Mouse (Mus musculus): ENCODE measurements around the gene Slc41a2.
"Not testable (repeated sequence)": the region's sequence is repeated elsewhere in the genome, so short reads cannot be mapped to it uniquely, and the experiment has no call there.

The Slc41a2 gene

GRCm38 (mm10) chr10:83337159-83337951 is at the start of gene Slc41a2:
Gene Slc41a2, minus strand, starts transcription at chr10:83337882.
- DNase-seq (ENCODE audit: low read depth in 2 of 2, low spot score in 2 of 2) = peak in 1 of 2 experiments; percentile 7

GRCm38 (mm10) chr10:83385330-83385910 is 47.7 kb upstream of the Slc41a2 start:
- no peak for DNase-seq (ENCODE audit: low read depth in 2 of 2, low spot score in 2 of 2)

GRCm38 (mm10) chr10:83384456-83385215 is 47.0 kb upstream of the Slc41a2 start:
- no peak for DNase-seq (ENCODE audit: low read depth in 2 of 2, low spot score in 2 of 2)

- no peak for DNase-seq (ENCODE audit: low read depth in 2 of 2, low spot score in 2 of 2)
Measured at GRCm38 (mm10) chr10:83383863-83384262, 46.2 kb upstream of the Slc41a2 start.

GRCm38 (mm10) chr10:83382988-83383387 is 45.3 kb upstream of the Slc41a2 start:
- DNase-seq (ENCODE audit: low read depth in 2 of 2, low spot score in 2 of 2) = no peak

DNA sequence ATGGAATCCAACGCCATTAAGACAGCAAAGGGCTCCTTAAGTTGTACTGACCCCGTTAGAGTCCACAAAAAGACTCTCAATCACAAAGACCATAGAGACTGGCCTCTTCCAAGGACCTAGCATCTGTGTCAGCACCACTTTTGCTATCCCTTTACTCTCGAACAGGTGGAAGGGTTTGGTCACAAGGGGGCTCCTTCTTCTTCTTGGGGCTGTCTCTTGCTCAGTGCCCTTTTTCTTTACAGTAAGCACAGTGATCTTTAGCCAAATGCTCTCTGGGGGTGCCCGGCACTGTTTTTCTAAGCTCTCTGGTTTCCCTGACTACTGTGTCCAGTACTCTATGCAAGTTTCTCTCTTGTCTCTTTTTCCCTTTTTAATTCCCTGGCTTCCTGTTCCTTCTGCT is 44.8 kb upstream of the Slc41a2 start:
- DNase-seq (ENCODE audit: low read depth in 2 of 2, low spot score in 2 of 2) = no peak

DNA sequence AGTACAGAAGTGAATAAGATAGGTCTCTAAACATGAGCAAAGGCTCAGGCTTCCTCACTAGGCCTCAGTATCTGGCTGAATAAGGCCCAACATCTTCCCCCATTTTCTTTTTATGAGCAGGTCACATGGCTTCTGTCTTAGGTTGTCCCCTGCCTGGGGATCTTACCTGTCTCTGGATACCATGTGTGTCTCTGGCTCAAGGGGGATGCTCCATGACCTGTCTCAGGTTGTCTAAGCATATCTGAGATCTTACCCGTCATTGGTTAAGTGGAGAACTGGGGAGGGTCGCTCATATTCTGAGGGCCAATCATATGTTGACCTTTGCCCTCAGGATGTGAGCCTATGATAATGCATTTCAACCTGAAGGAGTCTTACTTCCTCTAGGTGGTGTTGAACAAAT is 42.8 kb upstream of the Slc41a2 start:
- DNase-seq (ENCODE audit: low read depth in 2 of 2, low spot score in 2 of 2) = no peak

- no peak for DNase-seq (ENCODE audit: low read depth in 2 of 2, low spot score in 2 of 2)
Measured at GRCm38 (mm10) chr10:83378083-83378833, 40.6 kb upstream of the Slc41a2 start.

- DNase-seq (ENCODE audit: low read depth in 2 of 2, low spot score in 2 of 2) = no peak
Measured at GRCm38 (mm10) chr10:83376911-83377682, 39.4 kb upstream of the Slc41a2 start.

GRCm38 (mm10) chr10:83375458-83375857 is 37.8 kb upstream of the Slc41a2 start:
- not testable (repeated sequence) for DNase-seq (ENCODE audit: low read depth in 2 of 2, low spot score in 2 of 2)

DNA sequence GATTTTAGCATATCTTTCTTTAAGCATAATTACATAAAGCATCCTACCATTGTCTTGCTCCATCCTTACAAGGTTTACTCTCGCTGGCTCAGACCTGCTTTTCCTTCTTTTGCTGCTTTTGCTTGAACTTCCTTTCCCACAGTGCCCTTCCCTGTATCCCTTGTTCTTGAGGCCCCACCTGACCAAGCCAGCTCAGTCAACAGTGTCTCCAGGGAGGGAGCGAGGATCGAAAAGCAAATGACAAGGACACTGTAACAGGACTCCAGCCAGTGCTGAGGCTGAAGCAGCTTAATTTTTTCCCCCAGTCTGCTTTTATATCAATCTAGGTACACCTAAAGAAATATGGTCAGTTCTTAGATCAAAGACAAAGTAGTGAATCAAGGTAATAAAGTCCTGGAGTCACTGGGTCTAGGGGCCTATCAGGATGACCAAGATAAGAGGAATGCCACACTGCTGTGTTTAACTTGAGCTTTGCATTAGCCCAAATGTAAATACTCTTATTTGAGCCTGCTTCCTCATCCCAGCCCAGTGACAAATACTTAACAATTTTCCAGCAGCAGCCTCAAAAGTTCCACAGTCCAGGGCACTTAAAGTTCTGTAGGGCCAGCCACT is 36.5 kb upstream of the Slc41a2 start:
- no peak for DNase-seq (ENCODE audit: low read depth in 2 of 2, low spot score in 2 of 2)

GRCm38 (mm10) chr10:83368918-83369317 is 31.2 kb upstream of the Slc41a2 start:
- DNase-seq (ENCODE audit: low read depth in 2 of 2, low spot score in 2 of 2) = no peak

- no peak for DNase-seq (ENCODE audit: low read depth in 2 of 2, low spot score in 2 of 2)
Measured at GRCm38 (mm10) chr10:83363451-83363850, 25.8 kb upstream of the Slc41a2 start.

- DNase-seq (ENCODE audit: low read depth in 2 of 2, low spot score in 2 of 2) = peak in 1 of 2 experiments; percentile 29
Measured at GRCm38 (mm10) chr10:83361643-83362382, 24.1 kb upstream of the Slc41a2 start.

DNA sequence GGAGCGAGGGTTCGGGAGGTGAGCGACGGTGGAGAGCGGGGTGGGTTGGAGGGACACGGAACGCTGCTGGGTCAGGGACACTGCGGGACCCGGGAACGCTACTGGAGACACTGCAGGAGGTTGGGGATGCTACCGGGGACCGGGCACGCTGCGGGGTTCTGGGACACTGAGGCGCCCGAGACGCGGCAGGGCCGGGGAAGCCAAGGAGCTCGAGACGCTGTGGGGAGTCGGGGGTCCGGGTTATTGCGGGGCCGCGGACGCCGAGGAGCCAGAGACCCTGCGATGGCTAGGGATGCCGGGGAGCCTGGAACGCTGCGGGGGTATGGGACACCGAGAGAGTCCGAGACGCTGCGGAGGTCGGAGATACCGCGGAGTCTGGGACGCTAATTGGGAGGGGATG is 22.7 kb upstream of the Slc41a2 start:
- no peak for DNase-seq (ENCODE audit: low read depth in 2 of 2, low spot score in 2 of 2)

GRCm38 (mm10) chr10:83359956-83360355 is 22.3 kb upstream of the Slc41a2 start, which contains the start of gene D10Wsu102e:
Gene D10Wsu102e, plus strand, starts transcription at chr10:83360221.
- DNase-seq (ENCODE audit: low read depth in 2 of 2, low spot score in 2 of 2) = peak; percentile 83 to 87

DNA sequence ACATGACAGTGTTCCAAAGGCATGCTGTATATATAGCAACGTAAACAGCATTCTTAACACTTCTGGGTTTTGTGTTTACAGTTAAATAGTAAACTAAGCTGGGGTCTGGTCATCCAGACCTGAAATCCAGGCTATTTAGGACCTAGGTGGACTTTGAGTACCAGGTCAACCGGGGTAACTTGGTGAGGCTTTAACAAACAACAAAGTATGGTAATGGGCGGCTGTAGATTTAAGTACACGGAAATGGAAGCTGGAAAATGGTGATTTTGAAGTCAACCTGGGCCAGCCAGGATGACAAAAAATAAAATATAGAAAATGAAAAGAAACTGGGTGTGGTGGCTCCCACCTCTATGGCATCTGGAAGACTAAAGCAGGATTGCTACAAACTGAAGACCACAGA is 21.8 kb upstream of the Slc41a2 start:
- no peak for DNase-seq (ENCODE audit: low read depth in 2 of 2, low spot score in 2 of 2)

- DNase-seq (ENCODE audit: low read depth in 2 of 2, low spot score in 2 of 2) = no peak
Measured at GRCm38 (mm10) chr10:83356416-83356815, 18.7 kb upstream of the Slc41a2 start.

GRCm38 (mm10) chr10:83354333-83354719 is 16.6 kb upstream of the Slc41a2 start:
- no peak for DNase-seq (ENCODE audit: low read depth in 2 of 2, low spot score in 2 of 2)
